Mouse (Mus musculus) left cerebral cortex, postnatal 4 days (tissue): ENCODE data around the gene Coq7. TPM values are rescaled to one million over a fixed set of nuclear protein-coding genes. Genes with fewer than 3 reads are reported as not detected.

Experiments
- DNase-seq: peaks from one replicate; pipeline ENCODE4 v3.0.0-alpha.2; 2022
- intact Hi-C: fragments of 180-260 bp; cut with DNase I; formaldehyde crosslinking; loops from one replicate; pipeline ENCODE4 v1.15.1; 2025
- total RNA-seq, 2 experiments: library from RNA; stranded (reverse); gene quantifications; 2 replicates each; pipeline ENCODE4 v1.2.3; 2021

The Coq7 gene
- total RNA-seq: 10 to 100 TPM; 28.2 to 31.2 TPM

DNA sequence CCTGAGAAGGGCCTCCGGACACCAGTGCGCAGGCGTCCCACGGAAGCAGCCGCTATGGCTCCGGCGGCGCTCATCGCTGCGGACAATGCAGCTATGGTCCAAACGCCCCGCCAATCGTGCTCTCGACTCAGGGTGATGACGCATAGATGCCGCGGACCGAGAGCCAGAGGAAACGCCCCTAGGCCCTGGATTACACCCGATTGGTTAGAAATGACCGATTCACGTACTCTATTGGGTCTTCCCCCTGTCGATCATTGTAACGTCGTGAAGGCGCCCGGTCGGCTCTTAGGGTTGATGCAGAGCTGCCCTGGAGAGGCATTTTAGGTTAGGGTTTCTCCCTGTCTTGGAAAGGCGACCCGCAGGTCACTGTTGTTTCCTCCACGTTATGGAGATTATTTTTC, at the start of gene Coq7:
Coq7 (minus strand) TSS at position 179 of the 401 bp plus-strand sequence.
- intact Hi-C loops: no loop called here
- peak; percentile 96 for DNase-seq

DNA sequence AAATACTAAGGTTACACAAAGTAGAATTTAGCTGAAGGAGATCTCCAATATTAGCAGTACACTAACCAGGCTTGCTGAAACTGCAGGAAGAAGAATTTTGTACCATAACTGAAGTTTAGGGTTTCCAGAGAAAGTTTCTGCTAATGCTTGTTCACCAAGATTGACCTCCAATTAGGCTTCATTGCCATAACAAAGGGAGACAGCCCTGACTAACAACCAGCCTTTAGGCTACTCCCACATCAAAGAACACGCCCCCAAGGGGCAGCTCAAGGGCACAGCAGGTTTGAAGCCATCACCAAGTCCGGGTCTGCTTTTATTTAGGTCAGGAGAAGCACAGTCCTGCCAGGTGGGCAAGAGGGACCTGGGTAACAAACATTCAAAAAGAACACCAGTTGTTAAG, 46.8 kb upstream of the Coq7 start:
- intact Hi-C loops: no loop called here
- DNase-seq: no peak

DNA sequence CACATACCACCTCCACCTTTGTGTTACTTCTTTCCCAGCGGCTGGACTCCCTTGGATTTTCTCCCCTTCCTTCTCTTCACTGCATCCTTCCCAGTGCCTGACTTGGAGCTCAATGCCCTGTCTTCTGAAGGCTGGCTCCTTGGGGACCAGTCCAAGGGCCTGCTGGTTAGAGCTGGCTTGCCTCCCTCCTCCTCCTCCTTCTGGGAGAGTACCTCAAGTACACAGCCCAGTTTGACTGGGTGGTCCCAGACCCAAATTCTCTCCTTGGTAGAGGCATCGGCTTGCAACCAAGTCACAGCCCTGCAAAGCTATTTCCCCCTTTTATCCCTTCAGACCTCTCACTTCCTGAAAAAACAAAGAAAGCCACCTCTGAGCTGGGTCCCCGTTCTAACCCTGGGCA, 45.1 kb upstream of the Coq7 start:
- intact Hi-C loops: no loop called here

DNA sequence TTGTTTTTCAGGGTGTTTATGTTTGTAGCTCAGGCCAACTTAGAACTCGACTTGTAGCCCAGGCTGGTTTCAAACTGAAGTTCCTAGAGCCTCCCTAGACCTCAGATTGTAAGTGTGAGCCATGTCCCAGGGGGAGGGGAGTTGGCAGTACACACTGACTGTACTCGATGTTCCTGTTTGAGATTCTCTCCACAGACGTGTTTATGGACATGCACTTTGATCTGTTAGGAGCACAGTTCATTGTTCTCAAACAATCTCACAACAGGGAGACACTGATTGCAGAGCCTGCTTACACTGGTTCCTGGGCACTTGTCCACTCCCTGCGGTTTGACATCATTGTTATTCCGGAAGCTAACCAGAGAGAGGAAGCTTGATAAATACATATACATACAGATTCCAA, 38.9 kb upstream of the Coq7 start:
- intact Hi-C loops: no loop called here
- DNase-seq: no peak

More for the DNA sequence above, 45.1 kb upstream of the Coq7 start:
- no peak for DNase-seq

DNA sequence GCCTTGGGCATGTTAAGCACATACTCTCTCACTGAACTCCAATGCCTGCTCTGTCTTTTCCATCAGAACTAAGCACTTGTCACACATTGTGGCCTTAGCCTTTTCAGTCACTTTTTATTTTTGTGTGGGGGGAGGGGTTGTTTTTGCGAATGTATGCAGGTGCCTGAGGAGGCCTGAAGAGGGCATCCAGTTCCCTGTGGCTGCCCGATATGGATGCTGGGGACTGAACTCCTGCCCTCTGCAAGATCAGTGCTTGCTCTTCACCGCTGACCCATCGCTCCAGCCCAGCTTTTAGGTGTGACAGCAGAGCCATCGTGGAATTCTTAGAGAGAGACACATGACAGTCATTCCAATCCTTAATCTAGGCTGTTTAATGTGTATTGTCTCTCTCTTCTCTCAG, 38.2 kb upstream of the Coq7 start:
- intact Hi-C loops: no loop called here
- no peak for DNase-seq

DNA sequence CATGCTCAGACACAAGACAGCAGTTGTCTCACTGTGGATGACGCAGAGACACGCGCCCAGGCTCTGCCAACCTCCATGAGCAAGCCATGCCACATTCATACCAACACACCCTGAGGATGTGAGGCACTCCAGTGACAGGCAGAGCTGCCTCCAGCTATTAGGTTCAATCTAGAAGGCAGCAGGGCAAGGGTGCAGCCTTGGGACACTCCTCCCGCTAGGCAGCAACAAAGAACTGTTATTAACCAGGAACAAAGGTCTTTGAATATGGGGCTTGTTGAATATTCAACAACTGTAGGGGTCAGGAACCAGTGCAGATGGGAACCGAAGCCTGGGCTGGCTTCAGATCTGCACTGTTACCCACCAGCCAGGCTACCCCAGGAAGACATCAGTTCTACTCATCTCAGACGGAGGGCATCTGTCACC, 36.0 kb upstream of the Coq7 start:
- no peak for DNase-seq
- intact Hi-C loops: no loop called here

DNA sequence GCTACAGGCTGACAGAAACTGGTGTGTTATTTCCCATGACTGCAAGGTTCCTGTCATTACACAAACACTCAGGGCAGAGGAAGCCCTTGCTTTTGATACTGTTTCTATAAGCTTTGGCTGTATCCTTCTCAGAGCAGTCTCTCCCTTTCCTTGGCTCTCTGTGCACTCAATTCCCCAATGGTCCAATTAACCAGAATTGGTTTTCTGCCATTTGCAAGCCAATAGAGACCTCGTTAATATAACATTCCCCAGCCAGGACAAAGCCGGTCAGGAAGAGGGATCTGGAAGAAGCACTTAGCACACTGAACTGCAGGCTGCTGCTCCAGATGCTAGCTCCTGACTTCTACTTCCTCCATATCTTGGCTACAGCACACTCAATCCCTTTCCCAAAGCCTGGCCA, 21.1 kb upstream of the Coq7 start:
- intact Hi-C loops: no loop called here
- DNase-seq: no peak

DNA sequence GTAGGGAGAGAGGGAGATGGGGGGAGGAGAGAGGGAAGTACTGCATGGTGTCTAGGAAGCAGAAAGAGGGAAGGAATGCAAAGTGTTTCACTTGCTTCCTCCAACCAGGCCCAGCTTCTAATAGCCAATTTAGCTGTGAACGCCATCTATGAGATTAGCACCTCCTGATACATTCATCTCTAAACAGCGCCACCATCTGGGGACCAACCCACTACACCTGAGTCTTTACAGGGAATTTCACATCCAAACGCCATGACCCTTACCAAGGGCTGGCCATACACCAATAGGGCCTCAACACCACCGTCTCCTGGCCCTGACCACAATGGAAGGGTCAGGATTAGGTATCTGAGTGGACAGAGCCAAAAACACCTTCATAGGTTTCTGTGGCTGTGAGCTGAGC, 20.7 kb upstream of the Coq7 start:
- intact Hi-C loops: no loop called here
- DNase-seq: no peak

DNA sequence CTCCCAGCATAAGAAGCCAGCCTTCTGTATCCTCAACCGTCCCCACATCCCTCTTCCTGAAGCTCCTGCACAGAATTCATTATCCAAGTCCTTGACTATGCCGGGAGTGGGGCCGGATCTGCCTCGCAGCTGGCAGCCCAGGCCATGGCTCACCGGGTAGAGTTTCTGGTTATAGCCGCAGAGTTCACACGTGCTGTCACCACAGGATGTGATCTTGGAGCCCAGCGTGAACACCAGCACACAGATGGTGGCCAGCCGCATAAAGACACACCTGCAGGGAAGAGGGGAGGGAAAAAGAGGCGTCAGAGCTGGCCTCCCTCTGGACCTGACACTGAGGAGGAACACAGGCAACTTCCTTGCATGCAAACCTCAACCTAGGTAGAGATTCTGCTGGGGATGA, 14.3 kb upstream of the Coq7 start:
- DNase-seq: no peak
- intact Hi-C loops: no loop called here

DNA sequence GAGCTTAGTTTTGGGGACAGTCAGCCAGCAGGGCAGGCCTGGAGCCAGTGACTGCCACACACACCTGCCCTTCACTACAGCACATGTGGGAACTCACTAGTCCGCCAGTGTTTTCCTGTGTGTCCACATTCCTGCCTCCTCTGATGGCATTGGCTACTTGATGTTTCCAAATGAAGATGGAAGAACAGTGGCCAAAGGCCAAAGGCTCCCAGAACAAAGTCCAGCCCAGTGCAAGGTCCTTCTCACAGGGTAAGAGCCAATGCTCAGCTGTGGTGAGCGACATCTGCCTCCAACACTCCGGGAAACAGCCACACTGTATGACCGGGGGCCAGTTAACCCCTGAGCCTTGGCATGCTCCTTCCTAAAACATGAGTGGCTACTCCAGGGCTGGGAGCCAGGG, 11.0 kb upstream of the Coq7 start:
- intact Hi-C loops: no loop called here
- no peak for DNase-seq

DNA sequence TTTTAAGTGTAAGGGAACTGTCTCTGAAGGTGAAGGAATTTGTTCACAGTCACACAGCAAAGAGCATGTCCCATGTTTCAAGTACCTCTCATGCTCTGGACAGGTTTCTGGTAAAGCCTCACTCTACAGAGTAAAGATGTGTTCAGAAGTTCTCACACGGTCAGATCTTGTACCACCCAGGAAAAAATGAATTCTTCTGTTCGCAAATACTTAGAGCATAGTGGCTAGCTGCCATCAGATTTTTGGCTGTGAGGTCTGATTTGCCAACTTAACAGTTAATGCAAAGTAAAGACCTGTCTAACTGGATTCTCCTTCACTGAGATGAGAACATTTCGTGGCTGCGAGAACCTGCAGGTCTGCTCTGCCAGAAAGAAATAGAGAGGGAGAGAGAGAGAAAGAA, 1.9 kb upstream of the Coq7 start:
- intact Hi-C loops: no loop called here
- DNase-seq: no peak

DNA sequence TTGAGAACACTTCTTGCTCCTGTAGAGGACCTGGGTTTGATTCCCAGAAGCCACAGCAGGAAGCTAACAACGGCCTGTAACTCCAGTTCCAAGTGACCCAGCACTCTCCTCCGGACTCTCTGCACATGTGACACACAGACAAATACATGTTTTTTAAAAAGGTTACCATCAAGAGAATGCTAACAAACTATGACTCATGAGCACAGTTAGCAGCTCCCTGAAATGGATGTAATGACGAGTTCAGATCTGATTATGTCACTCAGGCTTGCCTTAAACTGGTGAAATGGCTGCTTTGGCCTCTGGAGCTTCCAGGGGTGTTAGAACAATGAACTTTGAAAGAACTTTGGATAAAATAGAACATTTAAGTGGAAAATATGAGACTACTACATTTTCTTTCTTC, 1.2 kb upstream of the Coq7 start:
- no peak for DNase-seq
- intact Hi-C loops: no loop called here

DNA sequence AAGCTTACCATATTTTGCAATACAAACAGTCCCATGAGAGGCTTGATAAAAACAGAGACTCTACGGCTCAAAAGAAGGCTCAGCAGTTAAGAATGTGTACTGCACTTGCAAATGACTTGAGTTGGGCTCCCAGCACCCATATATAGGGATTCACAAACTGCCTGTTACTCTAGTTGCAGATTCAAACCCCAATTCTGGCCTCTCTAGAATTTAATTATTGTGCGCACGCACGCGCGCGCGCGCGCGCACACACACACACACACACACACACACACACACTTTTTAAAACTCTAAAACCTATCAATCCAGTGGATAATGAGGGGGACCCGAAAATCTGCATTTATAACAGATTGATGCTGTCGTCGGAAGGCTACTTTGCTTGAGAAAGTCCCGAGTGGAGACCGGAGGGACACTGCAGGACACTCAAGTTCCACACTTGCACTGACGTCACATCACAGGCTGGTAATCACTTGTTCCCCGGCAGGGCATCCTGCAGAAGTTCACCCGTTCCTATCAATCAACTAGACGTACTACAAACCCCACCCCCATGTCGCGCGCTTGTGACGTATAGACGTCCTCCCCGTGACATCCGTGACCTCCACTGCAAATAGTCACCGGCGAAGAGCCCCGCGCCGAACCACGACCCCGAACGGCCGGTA, 508 bp downstream of the Coq7 start:
- peak; percentile 98 for DNase-seq
- intact Hi-C loops: no loop called here

DNA sequence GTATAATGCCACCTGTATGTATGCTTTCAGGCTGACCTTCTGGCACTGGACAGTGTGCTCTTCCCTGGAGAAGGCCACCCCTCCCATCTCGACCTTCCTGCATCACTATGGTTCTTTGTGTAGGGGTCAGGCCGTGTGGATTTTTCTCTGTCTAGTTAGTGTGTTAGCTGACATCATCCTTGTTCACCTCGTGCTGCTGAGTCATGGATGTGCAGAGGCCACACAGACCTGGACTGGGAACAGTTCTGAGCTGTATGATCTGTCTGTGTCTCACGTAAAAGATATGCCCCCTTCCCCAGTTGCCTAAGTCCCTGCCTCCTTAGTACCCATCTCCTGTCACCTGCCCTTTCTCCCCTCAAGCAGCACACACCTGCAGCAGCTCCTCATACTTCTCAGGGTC, 6.2 kb downstream of the Coq7 start:
- DNase-seq: no peak
- intact Hi-C loops: no loop called here

DNA sequence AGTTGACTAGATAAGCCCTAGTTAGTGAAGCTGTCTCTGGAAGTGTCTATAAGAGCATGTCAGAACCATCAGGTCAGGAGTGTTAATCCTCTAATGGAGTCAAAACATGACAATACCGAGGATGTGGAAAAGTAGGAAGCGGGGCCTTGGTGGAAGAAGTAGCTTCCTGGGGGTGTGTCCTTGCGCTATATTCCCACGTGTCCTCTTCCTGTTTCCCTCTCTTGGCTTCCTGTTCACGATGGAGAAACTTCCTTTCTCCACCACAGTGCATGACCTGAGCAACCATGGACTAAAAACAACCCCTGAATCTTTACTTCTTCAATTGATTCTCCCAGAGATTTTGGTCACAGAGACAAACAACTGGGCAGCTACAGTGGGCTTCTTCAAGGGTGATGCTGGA, 11.1 kb downstream of the Coq7 start:
- intact Hi-C loops: no loop called here
- no peak for DNase-seq

DNA sequence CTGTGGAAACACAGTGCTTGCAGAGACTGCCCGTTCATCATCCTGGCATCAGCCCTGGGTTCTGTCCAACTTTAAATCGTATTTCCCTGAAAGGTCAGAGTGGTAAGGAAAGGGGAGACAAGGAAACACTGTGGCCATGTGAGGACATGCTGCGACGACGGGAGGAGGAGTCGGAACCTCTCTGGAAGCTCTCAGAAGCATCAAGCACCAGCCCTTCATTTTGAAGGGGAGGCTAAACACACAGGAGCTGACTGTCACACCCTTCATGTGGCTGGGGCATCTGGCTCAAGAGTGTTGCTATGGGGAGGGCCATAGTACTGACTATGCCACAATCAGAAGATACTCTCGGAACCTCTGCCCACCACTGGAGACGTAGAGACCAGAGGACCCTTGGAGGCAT, 13.5 kb downstream of the Coq7 start:
- no peak for DNase-seq
- intact Hi-C loops: loop anchor here (2.0 to 5.0 kb wide), 2 partner anchors 67 to 215 kb away; no protein-coding TSS in a partner anchor

DNA sequence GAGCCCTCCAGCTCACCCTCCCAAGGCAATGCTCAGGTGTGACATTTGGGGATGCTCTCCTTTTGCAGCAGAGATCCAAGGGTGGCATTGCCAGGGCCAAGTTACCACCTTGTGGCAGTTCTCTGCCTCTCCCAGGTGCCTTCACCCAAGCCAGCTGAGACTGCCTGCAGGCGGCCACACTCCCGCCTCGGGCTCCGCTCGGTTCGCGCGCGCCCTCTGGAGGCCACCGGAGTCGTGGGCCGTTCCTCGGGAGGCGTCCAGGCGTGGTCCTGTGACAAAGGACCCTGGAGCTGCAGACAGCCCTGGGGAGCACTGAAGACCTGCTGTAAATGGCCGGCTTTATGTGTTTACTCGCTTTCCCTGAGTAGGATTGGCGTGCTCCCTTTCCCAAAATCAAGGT, 14.5 kb downstream of the Coq7 start:
- intact Hi-C loops: loop anchor here (2.0 to 5.0 kb wide), 2 partner anchors 66 to 214 kb away; no protein-coding TSS in a partner anchor

DNA sequence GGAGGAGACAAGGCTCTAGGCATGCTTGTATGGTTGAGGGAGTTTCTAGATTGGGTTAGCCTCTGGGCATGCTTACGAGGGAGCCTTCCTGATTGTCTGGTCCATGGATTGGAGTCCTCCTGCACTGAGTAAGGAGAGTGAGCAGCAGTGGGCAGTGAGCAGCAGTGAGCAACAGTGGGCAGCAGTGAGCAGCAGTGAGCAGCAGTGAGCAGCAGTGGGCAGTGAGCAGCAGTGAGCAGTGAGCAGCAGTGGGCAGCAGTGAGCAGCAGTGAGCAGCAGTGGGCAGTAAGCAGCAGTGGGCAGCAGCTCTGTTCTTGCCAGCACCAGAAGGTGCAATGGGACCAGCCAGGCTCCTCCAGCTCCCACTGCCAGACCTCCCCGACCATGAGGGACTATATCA, 15.3 kb downstream of the Coq7 start:
- no peak for DNase-seq
- intact Hi-C loops: loop anchor here (2.0 to 5.0 kb wide), 2 partner anchors 66 to 213 kb away; no protein-coding TSS in a partner anchor

More for the DNA sequence above, 14.5 kb downstream of the Coq7 start:
- DNase-seq: peak; percentile 73

DNA sequence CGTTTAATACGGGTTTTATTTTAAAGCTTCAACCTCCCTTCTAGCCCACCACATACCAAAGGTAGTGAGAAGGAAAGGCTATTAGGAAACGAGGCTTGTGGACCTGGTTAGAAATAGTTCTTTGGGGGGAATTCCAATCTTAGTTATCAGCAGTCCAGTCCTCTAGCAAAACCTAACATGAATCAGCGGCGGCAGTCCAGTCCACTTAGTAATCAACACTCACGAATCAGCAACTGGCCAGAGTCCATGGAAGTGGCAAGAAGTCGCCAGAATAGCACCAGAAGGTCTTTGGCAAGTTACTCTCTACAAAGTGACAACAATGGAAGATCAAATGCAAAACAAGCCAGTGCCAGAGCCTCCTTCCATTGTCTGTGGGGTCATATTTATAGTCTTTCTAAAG, 24.6 kb downstream of the Coq7 start:
- no peak for DNase-seq
- intact Hi-C loops: no loop called here

DNA sequence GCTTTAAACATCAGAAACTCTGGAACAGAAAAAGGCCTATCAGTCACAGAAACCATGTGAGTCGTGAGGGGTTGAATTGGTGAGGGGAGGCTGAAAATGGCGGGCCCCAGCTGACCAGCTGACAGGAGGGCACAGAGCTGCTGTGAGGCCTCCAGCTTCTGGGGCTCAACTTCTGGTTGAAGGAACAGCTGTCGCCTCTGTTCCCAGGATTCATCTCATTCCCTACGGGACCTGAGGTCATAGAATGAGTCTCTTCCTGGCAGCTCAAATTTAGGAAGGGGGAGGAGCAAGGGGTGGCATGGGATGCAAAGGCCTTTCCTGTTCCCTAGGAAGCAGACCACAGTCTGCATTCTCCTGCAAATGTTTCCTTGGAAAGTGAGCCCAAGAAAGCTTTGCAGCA, 29.3 kb downstream of the Coq7 start:
- no peak for DNase-seq
- intact Hi-C loops: no loop called here

DNA sequence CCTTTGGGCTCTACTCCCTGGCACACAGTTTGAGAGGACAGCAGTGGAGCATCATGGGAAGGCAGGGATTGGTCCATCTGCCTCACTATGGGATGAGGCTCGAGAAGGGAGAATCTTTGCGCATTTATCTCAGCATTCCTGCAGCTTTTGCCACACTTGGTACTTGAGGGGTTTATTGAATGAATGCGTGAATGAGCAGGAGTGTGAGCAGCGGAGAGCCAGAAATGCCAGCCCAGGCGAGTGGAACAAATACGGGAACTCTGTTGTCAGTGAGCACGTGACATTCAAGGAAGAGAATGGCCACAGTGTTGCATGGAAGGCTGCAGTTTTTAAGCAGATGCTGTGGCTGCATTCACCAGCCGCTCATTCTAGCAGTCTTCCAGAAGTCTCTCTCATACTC, 30.8 kb downstream of the Coq7 start:
- intact Hi-C loops: no loop called here
- no peak for DNase-seq

DNA sequence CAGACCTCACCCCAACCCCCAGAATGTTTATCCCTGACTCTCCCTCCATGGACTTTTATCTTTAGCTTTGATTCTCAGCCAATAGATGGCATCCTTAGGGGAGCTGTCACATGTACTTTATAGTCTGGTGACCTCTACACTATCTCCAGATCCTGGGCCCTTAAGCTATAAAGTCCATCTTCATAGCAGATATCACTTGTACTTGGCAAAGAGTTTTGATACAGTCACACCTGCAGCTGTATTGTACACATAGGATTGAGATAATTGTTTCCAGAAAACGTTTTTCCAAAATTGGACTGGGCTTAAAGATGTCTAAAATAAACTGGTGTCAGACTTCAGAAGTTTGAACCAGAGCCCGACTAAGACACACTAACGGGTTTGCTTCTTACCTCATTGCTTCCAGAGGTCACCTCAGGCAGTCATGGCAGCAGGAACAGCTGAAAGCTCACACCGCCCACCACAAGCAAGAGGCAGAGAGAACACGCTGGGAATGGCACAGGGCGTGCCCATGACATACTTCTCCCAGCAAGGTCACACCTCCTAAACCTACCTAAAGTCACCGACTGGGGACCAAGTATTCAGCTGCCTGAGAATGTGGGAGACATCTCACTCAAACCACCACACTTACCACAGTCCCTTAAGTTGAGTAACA, 33.2 kb downstream of the Coq7 start:
- no peak for DNase-seq
- intact Hi-C loops: no loop called here
